Mouse (Mus musculus): ENCODE results near the gene Slc35e2.

Gene Slc35e2

DNA sequence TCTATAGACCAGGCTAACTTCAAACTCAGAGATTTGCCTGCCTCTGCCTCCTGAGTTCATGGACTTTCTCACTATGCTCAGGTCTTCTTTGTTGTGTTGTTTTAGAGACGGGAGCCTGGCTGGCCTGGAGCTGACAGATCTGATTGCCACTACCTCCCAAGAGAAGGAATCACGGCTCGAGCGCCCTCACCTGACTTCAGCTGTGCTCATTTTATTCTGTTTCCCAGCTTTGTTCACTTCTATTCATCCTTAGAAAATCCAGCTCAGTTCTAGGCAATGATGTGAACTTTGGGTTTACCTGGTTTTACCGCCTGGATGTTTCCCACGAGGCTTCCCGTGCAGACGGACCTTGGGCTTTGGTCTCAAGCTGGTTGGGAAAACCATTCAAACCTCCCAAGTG lies 25.7 kb upstream of the Slc35e2 start:
- no peak for DNase-seq (ENCODE audit: low spot score)

DNA sequence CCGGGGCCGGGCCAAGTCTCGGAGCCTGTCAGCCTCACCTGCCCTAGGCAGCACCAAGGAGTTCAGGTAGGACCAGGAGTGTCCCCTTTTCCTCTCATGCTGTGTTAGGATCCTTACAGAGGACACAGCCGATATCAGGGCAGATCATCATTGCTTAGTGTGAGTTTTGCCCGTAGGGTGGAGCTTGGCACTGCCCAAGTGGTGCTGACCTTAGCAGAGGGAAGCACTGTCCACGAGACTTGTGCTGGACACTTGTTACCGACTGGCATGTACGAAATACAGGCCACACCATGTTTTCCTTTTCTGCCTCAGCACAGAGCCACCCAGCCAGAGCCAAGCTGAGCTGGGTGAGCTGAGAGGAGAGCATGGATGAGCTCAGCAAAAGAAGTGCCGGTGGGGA lies 24.1 kb upstream of the Slc35e2 start:
- DNase-seq (ENCODE audit: low spot score), result no peak

DNA sequence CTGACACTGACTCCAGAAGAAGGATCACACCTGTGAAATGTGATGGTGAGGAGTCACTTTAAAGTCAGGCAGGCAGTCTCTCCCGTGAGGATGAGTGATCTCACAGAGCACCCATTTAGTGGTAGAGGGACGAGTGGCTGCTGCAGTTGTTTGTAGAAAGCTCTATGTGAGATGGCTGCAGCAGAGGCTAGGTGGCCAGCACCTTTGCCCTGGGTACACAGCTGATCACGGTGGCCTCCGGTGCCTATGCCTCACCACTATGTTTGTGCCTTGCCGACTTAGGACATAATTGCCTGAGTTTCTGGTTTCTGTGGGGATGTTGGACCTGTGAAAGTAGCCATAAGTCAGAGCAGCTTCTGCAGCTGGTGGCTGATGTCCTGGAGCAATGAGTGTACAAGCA lies 23.5 kb upstream of the Slc35e2 start:
- DNase-seq (ENCODE audit: low spot score), result no peak

DNA sequence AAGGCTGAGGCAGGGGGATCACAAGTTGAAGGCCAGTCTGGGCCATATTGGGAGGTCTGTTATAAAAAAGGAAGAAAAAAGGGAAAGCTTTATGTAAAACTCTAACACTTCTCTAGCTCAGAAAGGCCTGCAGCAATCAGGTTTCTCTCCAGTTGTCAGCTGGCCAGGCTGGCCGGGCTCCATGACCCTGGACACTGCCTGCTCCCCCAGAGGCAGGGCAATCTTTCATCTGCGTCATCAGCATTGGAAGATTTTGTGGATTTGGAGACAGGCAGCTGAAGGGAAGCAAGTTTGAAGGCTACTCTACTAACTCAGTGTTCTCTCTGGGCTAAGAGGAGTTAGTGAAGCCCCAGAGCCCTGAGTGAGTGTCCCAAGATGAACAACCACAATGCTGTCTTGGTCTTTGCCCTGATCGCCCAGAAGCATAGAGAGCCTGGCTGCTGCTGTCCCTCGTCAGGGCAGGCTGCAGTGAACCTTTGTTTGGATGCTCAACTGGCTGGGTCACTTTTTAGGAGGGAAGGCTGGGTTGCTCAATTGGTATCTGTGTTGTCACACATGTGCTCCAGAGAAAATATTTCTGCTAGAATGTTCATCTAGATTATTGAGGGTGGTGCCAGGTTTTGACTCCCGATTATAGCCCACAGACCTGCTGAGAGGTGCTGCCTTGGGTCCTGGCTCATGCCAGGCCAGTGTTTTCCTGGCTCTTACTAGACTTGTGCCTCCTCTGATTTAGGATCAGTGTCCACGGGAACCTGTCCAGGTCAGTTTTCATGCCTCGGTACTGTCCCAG lies 22.7 kb upstream of the Slc35e2 start:
- DNase-seq (ENCODE audit: low spot score), result no peak

DNA sequence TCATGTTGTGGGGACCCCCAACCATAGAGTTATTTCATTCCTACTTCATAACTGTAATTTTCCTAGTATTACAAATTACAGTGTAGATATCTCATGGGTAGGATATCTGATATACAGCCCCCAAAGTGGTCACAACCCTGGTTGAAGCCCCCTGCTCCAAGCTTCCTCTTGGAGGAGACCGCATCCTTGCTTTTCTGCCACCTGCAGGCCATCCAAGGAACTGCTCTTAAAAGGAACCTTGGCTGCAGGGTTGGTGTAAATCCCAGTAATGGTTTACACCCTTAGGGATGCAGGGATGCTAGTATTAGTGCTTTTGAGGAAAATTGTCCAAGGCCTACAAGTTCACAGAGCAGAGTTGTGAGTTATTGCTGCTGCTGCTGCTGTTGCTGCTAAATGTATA lies 20.8 kb upstream of the Slc35e2 start:
- peak; percentile 65 for DNase-seq (ENCODE audit: low spot score)

DNA sequence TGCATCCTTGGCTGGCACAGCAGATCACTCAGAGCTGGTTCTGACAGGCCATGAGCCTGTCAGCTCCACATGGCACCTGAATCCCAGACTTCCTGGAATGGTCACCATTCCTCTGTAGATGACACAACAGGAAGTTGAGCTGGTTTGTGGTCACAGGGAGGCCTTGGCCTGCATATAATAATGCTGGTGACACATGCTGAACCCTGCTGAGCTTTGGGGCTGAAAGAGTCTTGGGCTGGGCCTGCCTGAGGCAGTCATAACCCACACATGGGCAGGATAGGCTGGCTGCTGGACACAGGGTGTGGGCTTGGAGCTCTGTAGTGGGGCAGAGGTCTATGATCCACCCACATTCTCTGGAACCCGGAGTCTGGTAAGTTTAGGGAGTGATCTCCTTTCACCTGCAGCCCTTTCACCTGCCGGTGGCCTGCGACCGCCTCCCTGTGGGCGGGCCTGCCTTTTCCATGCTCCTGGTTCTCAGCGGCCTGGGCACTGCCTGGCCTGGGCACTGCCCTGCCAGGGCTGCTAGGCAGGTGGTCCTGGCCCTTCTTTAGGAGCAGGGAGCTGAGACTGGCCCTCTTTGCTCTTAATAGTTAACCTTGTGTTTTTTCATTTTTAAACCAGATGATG lies 18.8 kb upstream of the Slc35e2 start:
- DNase-seq (ENCODE audit: low spot score), result no peak

DNA sequence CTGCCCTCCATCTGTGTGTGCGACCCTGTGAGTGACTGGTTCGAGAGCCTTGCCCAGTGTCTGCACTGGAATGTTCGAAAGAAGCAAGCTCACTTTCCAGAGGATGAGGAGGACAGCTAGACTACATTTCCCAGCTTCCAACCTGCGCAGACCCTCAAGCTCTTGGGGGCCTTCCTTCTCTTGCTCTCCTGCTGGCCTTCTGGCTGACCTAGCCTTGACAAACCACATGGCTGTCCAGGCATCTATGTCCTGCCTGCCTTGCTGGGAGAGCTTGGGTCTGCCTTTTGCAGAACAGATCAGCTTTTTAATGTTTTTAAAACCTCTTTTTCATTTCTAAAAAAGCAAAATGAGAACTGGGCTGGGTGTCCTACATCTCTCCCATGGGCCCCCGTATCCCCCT lies 11.9 kb upstream of the Slc35e2 start:
- no peak for DNase-seq (ENCODE audit: low spot score)

DNA sequence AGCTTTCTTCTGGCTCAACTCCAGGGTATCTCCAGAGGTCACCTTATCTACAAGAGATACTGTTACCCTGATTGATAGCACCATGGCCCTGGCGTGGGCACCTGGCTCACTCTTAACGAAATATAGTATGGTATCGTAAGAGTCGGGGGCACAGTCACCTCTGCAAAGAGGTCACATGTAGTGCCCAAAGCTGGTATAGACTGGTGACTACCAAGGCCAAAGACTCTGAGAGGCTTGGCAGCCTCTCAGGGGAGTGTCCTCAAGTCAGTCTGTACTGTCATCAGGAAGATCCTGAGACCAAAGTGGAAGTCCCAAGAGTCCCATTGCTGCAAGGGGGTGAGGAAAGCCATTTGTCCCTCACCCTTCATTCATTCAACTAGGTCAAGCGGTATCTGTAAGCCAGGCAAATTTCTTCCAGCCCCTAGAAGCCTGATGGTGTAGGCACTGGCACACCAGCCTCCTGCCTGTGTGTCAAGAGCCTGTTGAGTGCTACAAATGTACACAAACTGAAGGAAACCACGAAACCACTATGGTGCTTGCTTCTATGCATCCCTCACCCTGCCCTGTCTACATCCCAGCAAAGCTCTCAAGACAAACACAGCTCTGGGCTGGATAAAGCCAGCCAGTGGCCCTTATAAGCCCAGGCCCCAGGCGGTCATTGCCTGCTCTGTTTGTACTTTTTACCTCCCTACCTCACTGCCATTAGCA lies 10.1 kb upstream of the Slc35e2 start:
- DNase-seq (ENCODE audit: low spot score), result no peak

DNA sequence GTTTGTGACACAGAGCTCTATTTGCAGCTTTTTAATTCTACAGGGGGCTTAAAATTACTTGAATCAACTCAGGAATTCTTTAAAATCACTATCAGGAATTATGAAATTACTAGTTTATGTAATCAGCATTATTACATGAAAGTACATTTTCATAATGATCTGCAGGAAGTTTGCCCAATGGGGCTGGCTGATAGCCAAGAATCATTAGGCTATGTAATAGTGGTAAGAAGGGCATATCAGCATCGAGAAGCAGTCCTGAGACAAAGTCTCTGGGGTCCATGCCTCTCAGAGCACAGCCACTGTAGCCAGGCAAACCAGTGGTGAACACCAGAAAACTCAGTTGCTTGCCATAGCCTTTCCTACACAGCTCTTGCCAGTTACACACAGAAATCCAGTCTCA lies 7.4 kb upstream of the Slc35e2 start:
- no peak for DNase-seq (ENCODE audit: low spot score)

DNA sequence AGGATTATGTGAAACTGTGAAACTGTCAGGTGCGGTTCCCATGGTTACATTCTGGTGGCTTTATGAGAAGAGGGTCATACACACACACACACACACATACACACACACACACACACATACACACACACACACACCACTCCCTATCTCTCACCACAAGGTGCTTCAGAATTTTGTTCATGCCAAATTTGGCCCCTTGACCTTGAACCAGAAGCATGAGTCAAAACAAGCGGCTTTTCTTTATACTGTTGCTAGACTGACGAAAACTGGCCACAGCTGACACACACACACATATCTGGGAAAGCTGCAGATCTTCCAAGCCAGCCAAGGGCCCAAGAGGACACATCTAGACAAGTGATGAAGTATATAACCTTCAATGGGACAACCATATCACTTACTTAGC lies 5.4 kb upstream of the Slc35e2 start:
- DNase-seq (ENCODE audit: low spot score), result no peak

DNA sequence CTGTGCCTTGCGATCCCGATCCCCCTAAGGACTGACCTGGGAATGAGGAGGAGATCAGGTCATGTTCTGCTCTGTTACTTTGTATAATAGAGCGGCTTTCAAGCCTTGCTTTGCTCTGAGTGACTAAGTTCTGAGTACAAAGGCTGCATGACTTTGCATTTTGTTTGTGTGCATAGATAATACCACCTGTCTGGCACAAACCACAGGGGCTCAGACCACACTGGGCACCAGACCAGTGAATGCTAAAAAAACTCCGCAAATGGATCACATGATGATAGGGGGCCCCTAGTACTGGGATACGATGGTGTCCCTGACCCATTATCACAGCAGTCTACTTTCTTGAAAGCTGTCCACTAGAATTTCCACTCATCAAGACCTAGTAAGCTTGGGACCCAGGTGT lies 4.6 kb upstream of the Slc35e2 start:
- no peak for DNase-seq (ENCODE audit: low spot score)

DNA sequence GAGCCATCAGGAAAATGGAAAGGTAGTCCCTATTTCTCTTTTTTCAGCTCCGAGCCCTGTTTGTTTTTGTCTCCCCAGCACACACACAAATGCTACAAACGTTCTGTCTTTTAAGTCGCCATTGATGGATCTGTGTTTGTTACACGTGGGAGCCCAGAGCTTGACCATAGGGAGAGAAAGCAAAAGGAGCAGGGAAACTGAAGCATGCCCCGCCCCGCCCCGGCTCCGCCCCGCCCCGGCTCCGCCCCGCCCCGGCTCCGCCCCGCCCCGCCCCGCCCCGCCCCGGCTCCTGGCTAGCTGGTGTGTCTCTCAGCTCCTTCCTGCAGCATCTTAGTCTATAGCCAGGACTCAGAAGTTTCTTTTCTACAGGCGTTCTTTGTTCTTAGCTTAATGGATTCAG lies 2.7 kb upstream of the Slc35e2 start:
- DNase-seq (ENCODE audit: low spot score), result no peak

DNA sequence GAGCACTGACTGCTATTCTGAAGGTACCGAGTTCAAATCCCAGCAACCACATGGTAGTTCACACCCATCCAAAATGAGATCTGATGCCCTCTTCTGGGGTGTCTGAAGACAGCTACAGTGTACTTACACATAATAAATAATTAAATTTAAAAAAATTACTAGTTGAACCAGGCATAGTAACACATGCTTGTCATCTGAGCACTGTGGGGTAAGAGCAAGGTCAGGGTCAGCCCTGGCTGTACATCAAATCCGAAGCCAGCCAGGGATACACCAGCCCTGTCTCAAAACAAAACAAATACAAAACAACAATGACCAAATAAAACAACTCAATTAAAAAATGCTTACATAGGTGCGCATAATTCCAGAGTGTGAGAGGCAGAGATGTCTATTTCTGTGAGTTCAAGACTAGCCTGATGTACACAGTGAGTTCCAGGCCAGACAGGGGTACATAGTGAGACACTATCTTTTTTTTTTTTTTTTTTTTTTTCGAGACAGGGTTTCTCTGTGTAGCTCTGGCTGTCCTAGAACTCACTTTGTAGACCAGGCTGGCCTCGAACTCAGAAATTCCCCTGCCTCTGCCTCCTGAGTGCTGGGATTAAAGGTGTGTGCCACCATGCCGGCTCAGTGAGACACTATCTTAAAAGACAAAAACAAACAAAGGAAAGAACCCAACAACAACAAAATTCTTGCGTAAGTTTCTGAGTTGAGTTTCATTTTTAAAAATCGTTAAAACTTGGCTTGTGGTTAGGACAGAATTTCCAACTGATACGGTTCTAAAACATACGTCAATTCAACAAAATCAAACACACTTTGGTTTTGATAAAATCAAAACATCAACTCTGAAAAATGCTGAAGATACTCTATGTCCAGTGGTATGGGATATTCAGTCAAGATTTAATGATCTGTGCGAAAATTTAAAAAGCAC lies 1.1 kb upstream of the Slc35e2 start:
- DNase-seq (ENCODE audit: low spot score), result no peak

DNA sequence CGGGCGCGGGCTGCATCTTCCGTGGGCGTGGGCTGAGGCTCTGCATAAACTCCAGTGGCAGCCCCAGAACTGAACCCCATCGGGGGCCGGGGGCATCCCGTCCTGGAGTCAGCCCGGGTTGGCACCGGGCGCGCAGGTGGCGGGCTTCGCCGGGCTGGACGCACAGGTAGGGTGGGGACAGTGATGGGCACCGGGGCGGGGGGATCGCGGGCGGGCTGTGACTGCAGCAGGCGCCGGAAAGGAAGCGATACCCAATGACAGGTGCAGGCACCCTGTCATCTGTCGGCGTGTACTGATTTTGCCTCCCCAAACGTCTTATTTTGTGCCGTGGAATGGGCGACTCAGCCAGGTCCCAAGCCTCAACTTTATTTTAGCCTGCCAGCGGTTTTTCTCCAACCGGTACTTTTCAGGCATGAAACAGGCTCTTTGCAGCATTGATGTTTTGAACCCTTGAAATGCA lies 811 bp downstream of the Slc35e2 start:
- DNase-seq (ENCODE audit: low spot score), result no peak

DNA sequence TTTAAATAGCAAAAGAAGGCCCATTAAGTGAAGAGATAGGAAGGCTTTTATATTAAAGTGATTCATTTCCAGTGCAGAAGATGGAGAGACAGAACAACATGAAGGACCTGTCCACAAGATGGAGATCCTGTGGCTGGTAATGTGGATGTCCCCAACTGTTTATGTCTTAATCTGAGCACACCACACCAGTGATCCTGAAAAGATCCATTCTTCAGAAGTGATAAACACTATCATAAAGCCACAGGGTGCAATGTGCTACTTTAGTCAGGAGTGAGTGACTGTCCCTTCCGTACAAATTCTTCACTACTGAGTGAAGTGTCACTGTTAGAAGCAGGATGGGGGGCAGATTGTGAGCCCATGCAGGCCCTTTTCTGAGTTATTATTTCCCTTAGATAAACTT lies 1.5 kb downstream of the Slc35e2 start:
- DNase-seq (ENCODE audit: low spot score), result no peak

DNA sequence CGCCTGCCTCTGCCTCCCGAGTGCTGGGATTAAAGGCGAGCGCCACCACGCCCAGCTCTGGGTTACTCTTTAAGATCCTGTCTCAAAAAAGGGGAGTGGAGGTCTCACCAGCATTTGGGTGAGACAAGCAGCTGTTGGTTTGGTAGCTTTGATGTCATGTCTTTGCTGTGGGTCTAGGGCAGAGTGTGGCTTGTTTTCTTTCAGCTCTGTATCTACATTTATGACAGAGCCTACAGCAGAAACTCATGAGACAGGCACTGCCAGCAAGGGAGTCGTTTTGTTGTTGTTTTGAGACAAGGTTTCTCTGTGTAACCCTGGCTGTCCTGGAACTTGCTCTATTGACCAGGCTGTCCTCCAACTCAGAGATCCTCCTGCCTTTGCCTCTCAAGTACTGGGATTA lies 2.6 kb downstream of the Slc35e2 start:
- DNase-seq (ENCODE audit: low spot score), result no peak

DNA sequence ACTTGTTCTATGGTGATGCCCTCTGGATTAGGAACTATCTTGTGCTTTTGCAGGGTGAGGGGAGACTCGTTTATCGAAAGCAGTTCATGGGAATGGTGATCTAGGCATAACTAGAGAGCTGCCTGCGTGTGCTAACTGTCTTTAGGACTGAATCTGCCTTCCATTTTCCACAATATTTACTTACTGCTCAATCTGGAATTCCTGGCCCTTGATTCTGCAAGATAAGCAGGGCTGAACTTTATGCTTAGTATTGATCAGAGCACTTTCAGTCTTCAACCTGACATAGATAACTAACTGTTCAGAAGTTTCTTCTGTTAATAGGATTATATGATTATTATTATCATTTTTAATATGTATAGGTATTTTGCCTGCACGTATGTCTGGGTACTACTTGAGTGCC lies 3.9 kb downstream of the Slc35e2 start:
- DNase-seq (ENCODE audit: low spot score), result no peak

DNA sequence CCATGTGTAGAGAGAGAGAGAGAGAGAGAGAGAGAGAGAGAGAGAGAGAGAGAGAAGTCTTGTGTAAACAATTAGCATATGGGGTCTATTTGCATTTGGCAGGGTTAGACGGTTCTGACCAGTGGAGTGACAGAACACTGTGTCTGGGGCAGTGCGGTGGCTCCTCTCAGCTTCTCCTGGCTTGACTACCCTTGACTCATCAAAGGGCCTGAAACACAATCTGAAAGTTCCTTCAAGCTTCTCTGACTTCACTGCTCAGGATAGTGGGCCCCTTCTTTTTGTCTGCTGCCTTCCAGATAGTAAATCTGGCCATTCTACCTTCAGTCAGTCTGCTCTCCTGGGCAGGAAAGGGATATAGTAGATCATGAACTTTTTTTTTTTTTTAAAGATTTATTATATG lies 5.6 kb downstream of the Slc35e2 start:
- DNase-seq (ENCODE audit: low spot score), result no peak

DNA sequence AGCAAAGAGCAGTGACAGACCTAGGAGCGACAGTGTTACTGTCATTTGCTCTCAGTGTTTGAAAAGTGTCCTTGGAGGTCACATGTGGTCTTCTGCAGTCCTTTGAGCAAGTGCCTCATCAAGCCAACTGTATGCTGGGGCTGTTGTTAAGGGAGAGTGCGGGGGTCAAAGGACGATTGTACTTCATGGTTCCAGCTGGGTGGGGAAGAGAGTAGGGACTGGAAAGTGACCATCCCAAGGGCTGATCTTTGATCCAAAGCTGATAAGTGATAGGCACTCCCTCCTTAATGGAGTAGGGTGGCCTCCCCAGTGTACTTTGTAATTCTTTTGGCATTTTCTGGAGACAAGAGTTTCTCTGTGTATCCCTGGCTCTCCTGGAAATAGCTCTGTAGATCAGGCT lies 10.6 kb downstream of the Slc35e2 start:
- no peak for DNase-seq (ENCODE audit: low spot score)

DNA sequence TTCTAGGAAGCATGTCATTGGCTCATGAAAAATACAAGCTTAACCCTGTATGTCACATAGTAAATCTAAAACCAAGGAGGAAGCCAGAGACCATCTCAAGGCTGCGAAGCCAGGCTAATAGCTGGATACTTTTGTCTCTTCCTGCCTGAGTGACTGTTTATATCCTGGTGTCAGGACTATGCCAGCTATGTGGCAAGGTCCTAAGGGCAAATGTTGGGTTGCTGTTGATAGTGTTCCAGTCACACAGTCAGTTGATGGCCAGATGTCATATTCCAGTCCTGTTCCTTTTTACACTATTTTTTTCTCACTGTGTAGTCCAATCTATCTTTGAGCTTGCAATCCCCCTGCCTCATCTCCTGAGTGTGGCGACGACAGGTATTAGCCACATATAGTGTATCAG lies 12.0 kb downstream of the Slc35e2 start:
- DNase-seq (ENCODE audit: low spot score), result no peak

DNA sequence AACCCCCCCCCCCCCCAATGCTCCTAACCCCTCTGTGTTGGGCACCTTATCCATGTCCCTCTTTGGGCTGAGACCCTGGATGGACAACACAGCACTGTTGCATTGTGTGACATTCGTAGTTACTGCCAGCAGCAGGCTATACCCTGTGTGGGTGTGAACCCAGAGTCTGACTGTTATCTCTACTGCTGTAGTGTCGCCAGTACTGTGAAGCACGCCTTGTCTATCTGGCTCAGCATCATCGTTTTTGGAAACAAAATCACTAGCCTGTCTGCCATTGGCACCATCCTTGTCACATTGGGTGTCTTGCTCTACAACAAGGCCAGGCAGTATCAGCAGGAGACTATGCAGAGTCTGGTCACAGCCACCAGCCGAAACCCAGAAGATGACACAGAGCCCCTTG lies 17.1 kb downstream of the Slc35e2 start:
- no peak for DNase-seq (ENCODE audit: low spot score)
